Mouse (Mus musculus): ENCODE data around the gene Smim17.

GRCm38 (mm10) chr7:6455868-6456267 lies 57.4 kb downstream of the Smim17 start, which contains the start of gene Olfr1336:
- no peak for TF ChIP-seq CTCF (IDR thresholded peaks at IDR 0.05; ENCODE audit: extremely low read depth, insufficient read depth, low read length)
- no peak for TF ChIP-seq POLR2A (IDR thresholded peaks at IDR 0.05; ENCODE audit: extremely low read depth, insufficient read depth, low read length)

Data from cortical plate, adult 2 months (tissue).